Mouse (Mus musculus): ENCODE results near the gene Clstn2.

GRCm38 (mm10) chr9:98019876-98020275 is 13.1 kb downstream of the Clstn2 start:
- TF ChIP-seq CTCF (IDR thresholded peaks at IDR 0.05; ENCODE audit: low read depth), result no peak
- no peak for TF ChIP-seq EP300 (optimal IDR thresholded peaks at IDR 0.05)

All from stomach, postnatal 0 days (tissue).